Mouse (Mus musculus) T-cell, adult 2 months (primary cell): ENCODE data around the gene Usp3.

Experiments
- DNase-seq: peaks from one replicate; pipeline ENCODE4 v3.0.0; 2022; ENCODE audit warnings: low spot score

Gene Usp3

GRCm38 (mm10) chr9:66508890-66509399 is 84.0 kb downstream of the Usp3 start:
- DNase-seq, result no peak

GRCm38 (mm10) chr9:66507684-66508083 is 85.3 kb downstream of the Usp3 start:
- DNase-seq, result no peak

DNA sequence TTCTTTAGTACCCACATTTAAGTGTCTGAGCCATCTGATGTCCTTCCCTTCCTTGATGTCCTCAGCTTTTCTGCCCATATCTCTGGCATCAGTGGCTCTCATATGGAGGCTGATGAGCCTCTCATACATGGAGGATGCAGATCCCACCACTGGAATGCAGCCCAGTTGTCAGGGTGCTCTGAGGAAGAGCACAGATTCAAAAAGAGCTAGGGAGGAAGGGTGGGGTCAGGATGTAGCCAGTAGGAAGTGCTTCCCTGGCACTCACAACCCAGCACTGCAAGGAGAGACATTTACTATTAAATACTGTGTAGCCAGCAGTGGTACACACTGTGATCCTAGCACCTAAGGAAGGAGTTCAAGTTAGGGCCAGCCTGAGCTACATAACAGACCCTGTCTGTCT is 86.5 kb downstream of the Usp3 start:
- no peak for DNase-seq

- no peak for DNase-seq
These were observed 86.9 kb downstream of the Usp3 start for GRCm38 (mm10) chr9:66506011-66506410.

DNA sequence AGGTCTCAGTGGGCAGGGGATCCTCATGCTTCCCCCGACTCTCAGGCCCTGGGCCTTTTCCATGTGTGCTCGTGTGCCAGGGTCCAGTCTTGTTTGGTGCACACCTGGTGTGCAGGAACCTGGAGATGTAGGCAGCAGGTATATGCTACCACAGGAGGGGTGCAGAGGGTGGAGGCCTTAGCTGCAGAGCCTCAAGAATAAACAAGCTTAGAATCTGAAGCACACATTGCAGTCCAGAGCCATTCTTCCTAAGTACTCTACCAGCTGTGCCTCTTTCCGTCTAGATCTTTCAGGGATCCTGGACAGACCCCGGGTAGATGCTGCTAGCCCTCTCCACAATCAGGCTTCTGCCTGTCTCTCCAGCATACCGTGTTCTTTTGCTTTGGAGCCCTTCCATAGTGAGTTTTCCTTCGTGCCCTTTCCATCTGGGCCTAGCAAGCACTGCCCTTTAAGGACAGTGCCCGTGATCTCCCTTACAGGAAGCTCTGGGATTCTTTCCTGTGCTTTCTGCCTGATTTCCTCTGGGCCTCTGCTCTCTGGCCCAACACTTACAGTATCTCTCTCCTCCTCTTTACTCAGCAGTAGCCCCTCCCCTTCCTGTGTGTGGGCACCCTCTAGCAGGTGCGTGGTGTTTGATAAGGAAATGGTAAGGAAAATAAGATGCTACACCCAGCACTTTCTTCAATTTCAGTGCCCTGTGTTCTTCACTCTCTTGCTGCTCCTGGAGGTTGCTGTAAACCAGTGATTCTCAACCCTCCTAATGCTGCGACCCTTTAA is 87.6 kb downstream of the Usp3 start:
- DNase-seq, result peak; percentile 77

- no peak for DNase-seq
These were observed 88.4 kb downstream of the Usp3 start for GRCm38 (mm10) chr9:66504518-66504917.

GRCm38 (mm10) chr9:66503879-66504411 is 89.0 kb downstream of the Usp3 start:
- DNase-seq, result peak; percentile 69

DNA sequence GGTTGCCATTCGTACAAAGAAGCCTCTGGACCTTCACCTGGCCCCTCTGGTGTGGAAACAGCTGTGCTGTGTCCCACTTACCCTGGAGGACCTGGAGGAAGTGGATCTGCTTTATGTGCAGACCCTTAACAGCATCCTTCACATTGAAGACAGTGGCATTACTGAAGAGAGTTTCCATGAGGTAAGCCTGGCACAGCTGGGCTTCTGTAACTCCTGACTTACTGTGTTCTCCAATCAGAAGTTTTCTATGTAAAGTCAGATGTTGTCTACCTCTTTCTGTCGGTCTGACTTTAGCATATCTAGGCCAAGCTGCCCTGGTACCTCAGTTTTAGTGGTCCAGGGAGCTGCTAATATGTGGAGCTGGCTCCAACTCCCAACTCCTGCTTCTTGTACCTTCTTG is 91.7 kb downstream of the Usp3 start:
- DNase-seq, result no peak

DNA sequence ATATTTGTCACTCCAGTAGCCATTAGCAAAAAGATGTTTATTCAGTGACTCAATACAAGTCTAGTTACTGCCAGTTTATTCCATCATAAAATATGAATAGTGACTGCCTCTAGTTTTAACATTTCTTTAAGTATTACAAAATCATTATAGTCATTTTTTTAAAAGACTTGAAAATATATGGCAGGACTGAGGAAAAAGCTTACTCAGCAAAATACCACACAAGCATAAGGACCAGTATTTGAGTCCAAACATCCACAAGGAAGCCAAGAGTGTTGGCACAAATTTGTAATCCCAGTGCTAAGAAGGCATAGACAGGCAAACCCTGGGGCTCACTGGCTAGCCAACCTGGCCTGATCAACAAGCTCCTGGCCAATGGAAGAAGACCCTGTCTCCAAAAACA is 99.0 kb downstream of the Usp3 start:
- no peak for DNase-seq

- DNase-seq, result peak; percentile 71
These were observed 100.6 kb downstream of the Usp3 start for GRCm38 (mm10) chr9:66492361-66492760.

- DNase-seq, result no peak
These were observed 104.2 kb downstream of the Usp3 start for GRCm38 (mm10) chr9:66488786-66489185.

GRCm38 (mm10) chr9:66483429-66483828 is 109.5 kb downstream of the Usp3 start:
- no peak for DNase-seq

DNA sequence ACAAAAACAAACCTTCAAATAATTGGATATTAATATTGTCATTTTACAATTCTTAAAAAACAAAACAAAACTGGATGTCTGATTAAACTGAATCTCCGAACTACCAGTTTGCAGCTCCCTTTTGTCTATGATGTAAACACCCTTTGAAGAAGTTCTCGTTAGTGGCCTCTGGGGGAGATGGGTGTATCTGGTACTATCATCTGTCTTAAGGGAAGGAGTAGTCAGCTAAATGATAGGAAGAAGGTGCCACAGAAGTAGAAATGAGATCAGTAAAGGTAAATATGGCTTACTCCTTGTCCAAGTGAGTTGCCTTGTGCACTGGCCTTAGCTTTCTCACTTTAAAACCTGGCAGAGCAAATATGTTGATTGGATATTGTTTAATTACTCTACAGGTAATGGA is 115.2 kb downstream of the Usp3 start:
- no peak for DNase-seq

DNA sequence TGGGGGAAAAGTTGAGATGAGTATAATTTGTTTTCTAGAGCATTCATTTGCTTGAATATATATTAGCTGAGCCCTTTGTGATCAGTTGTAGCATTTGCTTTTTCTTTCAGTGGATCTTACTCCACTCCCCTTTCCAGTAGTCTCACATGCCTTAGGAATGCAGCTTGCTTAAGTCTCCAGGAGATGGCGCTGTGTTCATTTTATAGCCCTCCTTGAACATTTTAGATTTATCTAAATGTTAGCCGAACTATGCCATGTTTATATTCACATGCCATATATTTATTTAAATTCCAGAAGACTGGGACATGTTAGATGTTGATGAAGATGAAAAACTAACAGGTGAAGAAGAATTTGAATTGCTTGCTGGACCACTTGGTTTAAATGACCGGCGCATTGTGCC is 127.9 kb downstream of the Usp3 start:
- DNase-seq, result peak; percentile 58
